Mouse (Mus musculus) liver, embryonic 14.5 days (tissue): Measurements from ENCODE around the gene Nmral1. TPM values are rescaled to one million over a fixed set of nuclear protein-coding genes. Genes with fewer than 3 reads are reported as not detected.
A peak's percentile ranks its signal among the peaks of the same experiment; 100 is the strongest.

Experiments
- ATAC-seq: fragments of 200-750 bp; cut with Nextera tagmentation; 2 replicates; pipeline ENCODE4 v1.8.0; 2017; ENCODE audit warnings: moderate number of reproducible peaks, mild to moderate bottlenecking, moderate library complexity; ENCODE audit not compliant: insufficient read depth
- DNase-seq, 3 experiments: peaks; one replicate each; pipeline ENCODE4 v3.0.0-alpha.2; 2012 to 2013; ENCODE audit warnings: low read depth in 3 of 3, low spot score in 3 of 3
- H3K27ac ChIP-seq: fragments of 300-500 bp; sonication (generic); 2 replicates; pipeline ENCODE4 v1.5.1; 2014; ENCODE audit warnings: moderate library complexity, mild to moderate bottlenecking, control low read depth, inconsistent platforms
- H3K27me3 ChIP-seq: fragments of 300-500 bp; sonication (generic); 2 replicates; pipeline ENCODE4 v1.6.1; 2014; ENCODE audit warnings: mild to moderate bottlenecking, low read length, moderate library complexity; ENCODE audit not compliant: control insufficient read depth, insufficient read depth
- H3K36me3 ChIP-seq: fragments of 300-500 bp; sonication (generic); replicated peaks from 2 replicates; pipeline ENCODE4 v1.6.1; 2014; ENCODE audit warnings: low read depth; ENCODE audit not compliant: control insufficient read depth, insufficient read depth
- H3K4me1 ChIP-seq, 2 experiments: fragments of 200-500 bp in 1 of 2; fragments of 300-500 bp in 1 of 2; sonication (generic) in 1 of 2; replicated peaks; 2 replicates each; pipeline ENCODE4 v1.6.1; 2012 to 2014; ENCODE audit warnings: antibody characterized with exemption in 1 of 2, inconsistent platforms in 1 of 2, low read length in 1 of 2; ENCODE audit not compliant: control insufficient read depth in 2 of 2, insufficient read depth in 2 of 2
- H3K4me2 ChIP-seq: fragments of 300-500 bp; sonication (generic); 2 replicates; pipeline ENCODE4 v1.6.1; 2014; ENCODE audit warnings: low read depth, mild to moderate bottlenecking, control low read depth, moderate library complexity
- H3K4me3 ChIP-seq, 2 experiments: fragments of 200-500 bp in 1 of 2; fragments of 300-500 bp in 1 of 2; sonication (generic) in 1 of 2; 2 replicates each; pipeline ENCODE4 v1.5.1; 2012 to 2014; ENCODE audit warnings: low read depth in 2 of 2, low read length in 2 of 2, mild to moderate bottlenecking in 2 of 2, control low read depth in 1 of 2, inconsistent platforms in 1 of 2, moderate library complexity in 1 of 2; ENCODE audit not compliant: insufficient read depth in 1 of 2
- H3K9ac ChIP-seq: fragments of 300-500 bp; sonication (generic); replicated peaks from 2 replicates; pipeline ENCODE4 v1.6.1; 2014; ENCODE audit warnings: mild to moderate bottlenecking, control low read depth, moderate library complexity
- H3K9me3 ChIP-seq: fragments of 300-500 bp; sonication (generic); 2 replicates; pipeline ENCODE4 v1.6.1; 2016; ENCODE audit warnings: low read length, mixed read lengths; ENCODE audit not compliant: control insufficient read depth
- CTCF ChIP-seq: IDR thresholded peaks from 2 replicates; pipeline ENCODE4 v1.5.1; 2016; ENCODE audit warnings: antibody characterized with exemption, low read depth, control low read depth
- EP300 ChIP-seq: IDR thresholded peaks from 2 replicates; pipeline ENCODE4 v1.6.1; 2016; ENCODE audit warnings: antibody characterized with exemption, low read depth
- WGBS: fragments of 180-500 bp; shearing (Covaris S2); extraction: QIAGEN DNeasy Blood & Tissue Kit; methylation state at CpG from one replicate; pipeline ENCODE4 v1.1.7; 2014; ENCODE audit not compliant: insufficient replicate concordance; 5-methylcytosine and 5-hydroxymethylcytosine counted together
- polyA plus RNA-seq, 2 experiments: library from polyadenylated mRNA; depleted of rRNA in 1 of 2; stranded (reverse) in 1 of 2; unstranded in 1 of 2; fragments of >200 nt; fragmentation: Nextera tagmentation in 1 of 2; extraction: Ambion mirVana in 1 of 2; gene quantifications; 2 replicates each; pipeline versions ENCODE4 v1.2.1 to v1.2.3; 2012 to 2014

Nmral1 gene
- polyA plus RNA-seq, 2 experiments = 36.6 to 45.2 TPM

- Histone ChIP-seq H3K27ac (no peak overlapping the region), H3K9me3 (no peaks in the 10 kb centered on the region), H3K27me3 (no peaks in the 10 kb centered on the region), H3K36me3 (no peaks in the 10 kb centered on the region), H3K9ac (no peak overlapping the region), H3K4me1 (peaks cover 7 to 28% of the 10 kb centered on the region in 2 experiments), H3K4me3 (no peak overlapping the region), H3K4me2 (no peak overlapping the region; the same call in 1 of the 2 replicates)
- WGBS = 54% methylated on average over 7 of the region's 7 CpGs
- no peak for DNase-seq
- no peak for ATAC-seq
- TF ChIP-seq EP300 = no peak
- TF ChIP-seq CTCF = no peak
These were observed 3.2 kb upstream of the Nmral1 start for GRCm38 (mm10) chr16:4722128-4722914.

GRCm38 (mm10) chr16:4717866-4718265 lies 1.3 kb downstream of the Nmral1 start:
- DNase-seq = no peak
- H3K27me3 ChIP-seq = no peaks in the 10 kb centered on the region
- peaks cover 6 to 20% of the 10 kb centered on the region in 2 experiments for H3K4me1 ChIP-seq
- no peak for TF ChIP-seq CTCF
- TF ChIP-seq EP300 = no peak
- WGBS = 38% methylated on average over 3 of the region's 3 CpGs
- H3K9me3 ChIP-seq = no peaks in the 10 kb centered on the region
- peaks cover 29% of the 10 kb centered on the region for H3K36me3 ChIP-seq
- no peak for ATAC-seq
- peak overlapping the region; percentile 92 for H3K9ac ChIP-seq
- no peak overlapping the region for H3K27ac ChIP-seq
- peak overlapping the region; percentile 65 for H3K4me2 ChIP-seq
- peak overlapping the region; percentile 86 to 99 for H3K4me3 ChIP-seq

- ATAC-seq (no peak), DNase-seq (no peak)
- Histone ChIP-seq H3K9ac (no peak overlapping the region), H3K4me3 (no peak overlapping the region), H3K36me3 (peaks cover 35% of the 10 kb centered on the region), H3K9me3 (no peaks in the 10 kb centered on the region), H3K4me2 (no peak overlapping the region), H3K27ac (no peak overlapping the region), H3K27me3 (no peaks in the 10 kb centered on the region), H3K4me1 (peaks cover 6 to 7% of the 10 kb centered on the region in 2 experiments; a peak in 3 of 4 replicates)
- no peak for TF ChIP-seq EP300
- no peak for TF ChIP-seq CTCF
- 76% methylated on average over 17 of the region's 17 CpGs for WGBS
These were observed 5.1 kb downstream of the Nmral1 start for GRCm38 (mm10) chr16:4713861-4714710.

GRCm38 (mm10) chr16:4711173-4711572 lies 8.0 kb downstream of the Nmral1 start:
- ATAC-seq (no peak), DNase-seq (no peak)
- Histone ChIP-seq H3K27ac (no peak overlapping the region), H3K4me2 (no peak overlapping the region), H3K36me3 (peaks cover 47% of the 10 kb centered on the region), H3K4me1 (no peaks in the 10 kb centered on the region), H3K27me3 (no peaks in the 10 kb centered on the region), H3K4me3 (no peak overlapping the region), H3K9me3 (no peaks in the 10 kb centered on the region), H3K9ac (no peak overlapping the region)
- 88% methylated on average over 4 of the region's 4 CpGs for WGBS
- TF ChIP-seq CTCF (no peak), EP300 (no peak)

- no peak overlapping the region for H3K4me3 ChIP-seq
- ATAC-seq (no peak), DNase-seq (no peak)
- H3K4me2 ChIP-seq = no peak overlapping the region
- no peak overlapping the region for H3K27ac ChIP-seq
- no peak for TF ChIP-seq CTCF
- no peak for TF ChIP-seq EP300
- no peaks in the 10 kb centered on the region for H3K9me3 ChIP-seq
- no peaks in the 10 kb centered on the region for H3K4me1 ChIP-seq
- no peak overlapping the region for H3K9ac ChIP-seq
- peaks cover 56% of the 10 kb centered on the region for H3K36me3 ChIP-seq
- WGBS = 63% methylated on average over 4 of the region's 4 CpGs
- H3K27me3 ChIP-seq = no peaks in the 10 kb centered on the region
These were observed 13.6 kb downstream of the Nmral1 start for GRCm38 (mm10) chr16:4705541-4705940.
